Mouse (Mus musculus): Measurements from ENCODE around the gene Gm13128.
"Not testable (repeated sequence)": the region's sequence is repeated elsewhere in the genome, so short reads cannot be mapped to it uniquely, and the experiment has no call there.

DNA sequence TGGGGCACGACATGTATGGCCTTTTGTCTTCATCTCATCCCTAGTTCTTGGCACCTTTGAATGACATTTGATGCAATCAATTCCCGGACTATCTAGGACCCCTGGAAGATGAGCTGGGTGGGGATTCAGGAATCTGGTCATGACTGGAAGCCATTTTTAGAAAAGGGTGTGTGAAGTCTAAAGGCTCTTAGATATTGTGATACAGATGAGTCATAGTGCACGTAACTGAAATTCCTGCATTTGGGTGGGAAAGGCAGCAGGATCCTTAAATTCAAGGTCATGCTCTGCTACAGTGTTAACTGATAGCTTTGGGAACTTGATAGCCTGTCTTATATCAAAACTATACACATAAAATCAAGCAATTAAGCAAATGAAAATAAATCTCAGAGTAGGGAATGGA, 5.8 kb downstream of the Gm13128 start:
- TF ChIP-seq CTCF (IDR thresholded peaks at IDR 0.05); POLR2A (IDR thresholded peaks at IDR 0.05; ENCODE audit: insufficient read depth, low read depth, low read length): not testable (repeated sequence)

Measured in heart, adult 2 months (tissue).